Mouse (Mus musculus) thymus, postnatal 4 days (tissue): Measurements from ENCODE around the gene Tdo2.
A peak's percentile ranks its signal among the peaks of the same experiment; 100 is the strongest.

Experiments used
- DNase-seq: peaks from one replicate; pipeline ENCODE4 v3.0.0; 2021

Tdo2 gene

DNA sequence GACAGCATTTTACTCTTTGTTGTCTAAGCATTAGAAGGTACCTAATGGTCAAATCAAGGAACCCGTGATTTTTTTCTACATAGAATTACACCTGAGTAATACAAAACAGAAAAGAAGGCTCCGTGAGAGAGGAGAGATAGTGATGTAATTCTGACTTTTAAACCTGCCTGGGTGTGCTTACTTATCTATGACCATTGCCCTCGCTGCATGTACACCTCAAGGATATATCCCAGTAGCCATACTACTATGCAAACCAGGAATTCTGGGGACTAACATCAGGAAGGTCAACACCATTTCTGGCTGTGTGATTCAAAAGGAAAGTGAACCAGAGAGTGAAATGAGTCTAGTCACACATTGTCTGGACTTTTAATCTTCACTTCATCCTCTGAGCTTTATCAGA is 33.7 kb downstream of the Tdo2 start:
- no peak for DNase-seq

DNA sequence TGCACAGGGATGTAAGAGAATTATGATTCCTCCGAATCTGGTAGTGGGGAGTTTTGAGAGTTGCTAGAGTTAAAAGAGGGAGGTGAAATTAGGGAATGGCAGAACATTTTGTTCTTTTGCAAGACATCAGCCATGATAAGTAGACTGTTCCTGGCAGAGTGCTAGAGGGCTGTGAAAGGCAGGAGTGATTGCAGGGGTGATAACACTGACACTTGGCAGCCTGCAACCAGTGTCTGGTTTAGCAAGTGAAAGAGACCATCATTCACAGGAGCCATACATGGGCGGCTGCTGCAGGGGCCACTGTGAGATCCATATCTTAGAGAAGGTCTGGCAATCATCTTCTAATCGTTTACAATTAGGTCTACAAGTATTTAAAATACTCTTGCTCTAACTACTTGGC is 37.1 kb downstream of the Tdo2 start:
- no peak for DNase-seq

DNA sequence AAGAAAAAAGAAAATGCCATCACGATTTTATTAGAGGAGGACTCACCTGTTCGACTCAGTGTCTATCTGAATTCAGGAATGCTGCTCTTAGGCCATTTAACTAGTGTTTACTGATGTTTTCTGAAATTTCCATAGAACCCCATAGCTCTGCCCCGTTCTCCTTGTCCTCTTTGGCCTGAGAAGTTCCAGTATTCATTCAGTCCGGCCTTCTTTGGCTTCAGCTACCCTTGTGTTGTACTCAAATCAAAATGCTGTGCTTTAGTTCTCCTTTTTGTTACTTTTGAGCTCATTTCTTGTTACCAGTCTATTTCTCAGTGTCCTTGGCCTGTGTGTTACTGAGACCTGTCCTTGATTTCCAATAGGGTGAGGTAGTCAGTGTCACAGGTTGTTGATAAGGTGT is 42.7 kb downstream of the Tdo2 start:
- DNase-seq: no peak

DNA sequence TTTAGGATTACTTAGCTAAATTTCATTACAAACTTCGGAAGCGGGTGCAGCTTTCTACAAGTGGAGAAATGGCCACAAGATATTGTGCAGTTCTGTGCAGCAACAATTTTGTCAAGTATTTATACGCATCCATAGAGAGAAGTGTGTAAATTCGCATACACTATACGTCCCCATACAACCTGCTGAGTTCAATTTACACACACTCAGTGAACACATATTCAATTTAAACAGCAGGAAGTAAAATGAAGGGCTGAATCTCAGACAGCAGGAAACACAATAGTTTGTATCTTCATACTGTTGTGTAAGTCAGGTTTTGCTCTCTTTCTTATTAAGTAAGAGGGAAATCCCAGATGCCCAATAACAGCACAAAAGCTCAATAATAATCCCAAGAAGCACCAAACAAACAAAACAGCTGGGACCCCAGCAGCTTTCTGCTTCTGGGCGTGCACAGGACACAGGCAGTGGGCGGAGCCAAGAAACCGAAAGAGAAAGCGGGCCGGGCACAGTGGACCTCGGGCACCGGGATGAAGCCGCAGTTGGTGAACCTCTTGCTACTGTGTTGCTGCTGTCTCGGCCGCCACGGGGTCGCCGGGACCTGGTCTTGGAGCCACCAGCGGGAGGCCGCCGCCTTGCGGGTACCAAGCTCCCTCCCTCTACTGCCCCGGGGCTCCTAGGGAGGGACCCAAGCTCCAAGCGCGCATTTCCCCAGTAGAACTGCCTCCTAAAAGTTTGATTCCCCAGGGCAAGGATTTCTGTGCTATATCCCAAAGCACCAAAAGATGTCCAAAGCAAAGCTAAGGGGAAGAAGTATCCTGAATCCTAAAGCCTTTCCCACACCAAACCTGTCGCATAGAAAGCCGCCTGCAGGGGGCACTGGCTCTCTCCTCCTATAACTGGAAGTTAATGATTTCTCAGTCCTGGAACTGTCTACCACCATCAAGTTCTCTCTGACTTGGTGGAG is 43.6 kb downstream of the Tdo2 start, which contains the start of gene Ctso:
Gene Ctso, plus strand, starts transcription at position 461 of the 961 bp plus-strand sequence.
- peak; percentile 90 for DNase-seq

DNA sequence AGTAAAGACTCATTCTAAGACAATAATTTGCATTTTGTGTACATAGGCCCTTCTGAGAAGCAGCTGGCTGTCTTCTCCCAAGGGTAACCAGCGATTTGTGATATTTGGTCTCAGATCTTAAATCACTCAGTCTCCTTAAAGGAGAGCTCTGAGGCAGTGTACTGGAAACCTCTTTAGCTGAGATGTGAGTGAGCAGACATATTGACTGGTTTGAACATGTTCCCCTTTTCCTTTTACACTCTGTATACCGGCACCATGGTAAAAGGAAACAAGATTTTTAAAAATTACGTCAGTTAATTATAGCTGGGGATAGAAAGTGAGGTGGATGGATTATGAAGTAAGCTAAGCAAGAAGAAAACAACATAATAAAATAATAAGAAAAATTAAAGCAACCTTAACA is 44.3 kb downstream of the Tdo2 start:
- no peak for DNase-seq

DNA sequence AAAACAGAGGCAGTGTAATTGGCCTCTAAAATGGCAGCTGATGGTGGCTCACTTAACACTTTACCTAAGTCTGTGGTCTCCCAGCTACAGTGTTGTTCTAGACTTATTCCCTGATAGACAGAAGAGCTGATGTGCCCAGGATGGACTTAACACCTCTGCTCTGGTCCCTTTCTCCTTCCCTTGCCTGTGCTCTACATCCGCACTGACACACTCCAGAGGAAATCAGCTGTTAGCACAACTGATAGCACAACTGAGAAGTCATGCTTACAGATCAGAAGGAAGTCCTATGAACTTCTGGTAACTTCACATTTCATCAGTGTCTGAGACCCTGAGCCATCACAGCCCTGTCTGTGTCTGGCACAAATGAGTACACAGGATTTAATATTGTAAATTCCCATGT is 46.9 kb downstream of the Tdo2 start:
- DNase-seq: no peak

DNA sequence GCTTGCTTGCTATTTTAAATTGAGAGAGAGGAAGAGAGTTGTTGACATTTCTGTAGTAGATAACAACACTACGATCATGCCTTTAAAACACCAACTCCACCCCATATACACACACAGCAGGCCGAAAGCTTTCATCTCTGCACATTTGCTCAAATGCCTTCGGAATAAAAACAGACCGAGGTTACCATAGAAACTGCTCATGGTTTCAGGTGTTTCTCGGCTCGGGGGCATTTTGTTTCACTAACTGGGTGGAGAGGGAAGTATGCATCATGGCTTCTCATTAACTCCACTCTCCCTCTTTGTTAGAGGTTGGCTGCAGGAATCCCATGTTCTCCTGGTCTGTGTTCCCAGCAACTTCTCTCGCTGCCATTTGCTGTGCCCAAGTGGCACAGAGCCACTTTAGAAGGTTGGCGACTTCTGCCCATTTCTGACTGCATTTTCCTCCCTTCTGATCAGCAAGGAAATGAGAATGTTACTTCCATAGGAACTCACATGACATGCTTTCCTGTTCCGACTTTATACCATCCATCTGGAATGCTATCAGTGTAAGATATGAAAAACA is 49.2 kb downstream of the Tdo2 start:
- no peak for DNase-seq

DNA sequence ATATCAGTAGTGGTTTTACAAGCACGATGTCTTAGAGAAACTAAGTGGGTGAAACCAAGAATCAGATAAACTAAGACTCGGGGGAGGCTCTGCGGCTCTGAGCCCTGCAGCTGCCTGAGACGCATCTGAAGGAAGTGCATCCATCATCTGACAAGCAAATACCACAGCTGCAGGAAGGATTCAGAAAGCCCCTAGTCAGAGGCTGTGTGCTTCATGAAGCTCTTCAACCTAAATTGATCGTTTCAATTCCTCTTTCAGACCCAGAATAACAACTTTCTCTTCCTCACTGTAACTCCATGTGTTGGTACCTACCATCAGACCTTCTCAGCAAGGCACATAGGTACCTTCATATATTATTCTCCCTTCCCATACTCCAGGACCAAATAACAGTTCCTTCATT is 50.1 kb downstream of the Tdo2 start:
- DNase-seq: peak; percentile 55

DNA sequence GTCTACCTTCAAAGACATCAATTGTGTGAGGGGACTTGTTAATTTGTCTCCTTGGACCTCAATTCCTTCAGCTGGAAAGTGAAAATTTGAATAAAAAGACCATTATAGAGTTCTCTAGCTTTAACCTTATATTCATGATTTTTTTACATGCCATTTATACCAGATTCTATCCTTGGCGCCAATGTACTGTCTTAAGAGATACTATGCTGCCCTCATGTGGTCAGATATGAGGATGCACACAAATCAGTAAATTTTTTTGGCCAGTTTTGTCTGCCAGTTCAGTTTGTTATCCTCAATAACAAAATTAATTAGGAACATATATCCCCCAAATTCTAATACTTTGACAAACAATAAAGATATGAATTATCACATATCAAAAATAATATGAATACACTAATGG is 51.1 kb downstream of the Tdo2 start:
- DNase-seq: peak; percentile 47

DNA sequence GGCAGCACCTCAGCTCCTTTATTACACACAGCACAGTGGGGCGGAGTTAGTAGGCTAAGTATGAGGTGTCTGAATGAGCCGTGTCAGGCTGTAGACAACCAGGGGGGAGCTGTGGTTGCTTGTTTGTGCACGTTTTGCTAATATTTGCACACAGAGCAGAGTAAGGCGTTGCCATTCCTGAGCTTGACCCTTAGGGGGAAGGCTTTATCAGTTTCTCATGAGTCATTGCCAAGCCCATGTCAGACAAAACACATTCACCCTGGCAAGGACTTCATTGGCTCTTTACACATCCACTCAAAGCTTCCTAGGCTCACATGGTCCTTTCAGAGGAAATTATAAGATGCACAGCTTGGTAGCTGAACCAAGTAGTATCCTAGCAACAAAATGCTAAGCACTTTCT is 53.1 kb downstream of the Tdo2 start:
- DNase-seq: no peak

DNA sequence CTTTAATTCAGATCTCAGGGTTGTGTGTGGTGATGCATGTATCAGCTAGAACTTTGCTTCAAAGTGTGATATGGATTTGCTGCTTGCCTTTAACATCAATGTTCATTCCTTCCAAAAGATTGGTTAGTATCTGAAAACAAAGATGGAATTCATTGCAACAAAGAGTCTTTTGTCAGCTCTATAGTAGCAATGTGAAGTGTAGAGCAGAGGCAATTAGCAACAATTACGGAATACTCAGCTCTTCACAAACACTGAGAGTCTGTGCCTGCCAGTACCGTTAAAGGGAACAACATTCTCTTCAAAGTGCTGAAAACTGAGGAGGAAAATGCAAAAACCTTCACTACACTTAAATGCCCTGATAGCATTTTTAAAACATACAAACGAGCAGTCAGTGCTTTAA is 56.3 kb downstream of the Tdo2 start:
- DNase-seq: no peak

DNA sequence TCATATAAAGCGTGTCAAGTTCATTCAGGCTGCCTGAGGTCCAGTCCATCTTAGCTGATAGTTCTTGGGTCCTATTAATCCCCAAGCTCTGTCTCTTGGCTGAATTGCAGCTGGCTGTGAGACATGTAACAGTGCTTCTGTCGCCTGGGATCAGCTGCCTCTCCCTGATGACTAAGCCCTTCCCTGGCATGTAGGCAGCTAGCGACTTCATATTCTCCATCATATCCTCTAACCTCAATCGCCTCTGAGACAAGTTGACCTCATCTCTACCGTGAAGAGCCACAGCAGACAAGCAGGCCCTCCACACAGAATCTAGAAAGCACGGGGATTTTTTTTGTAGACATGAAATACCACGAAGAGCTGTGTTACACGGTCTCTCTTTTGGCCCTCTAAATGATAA is 57.8 kb downstream of the Tdo2 start:
- DNase-seq: no peak

DNA sequence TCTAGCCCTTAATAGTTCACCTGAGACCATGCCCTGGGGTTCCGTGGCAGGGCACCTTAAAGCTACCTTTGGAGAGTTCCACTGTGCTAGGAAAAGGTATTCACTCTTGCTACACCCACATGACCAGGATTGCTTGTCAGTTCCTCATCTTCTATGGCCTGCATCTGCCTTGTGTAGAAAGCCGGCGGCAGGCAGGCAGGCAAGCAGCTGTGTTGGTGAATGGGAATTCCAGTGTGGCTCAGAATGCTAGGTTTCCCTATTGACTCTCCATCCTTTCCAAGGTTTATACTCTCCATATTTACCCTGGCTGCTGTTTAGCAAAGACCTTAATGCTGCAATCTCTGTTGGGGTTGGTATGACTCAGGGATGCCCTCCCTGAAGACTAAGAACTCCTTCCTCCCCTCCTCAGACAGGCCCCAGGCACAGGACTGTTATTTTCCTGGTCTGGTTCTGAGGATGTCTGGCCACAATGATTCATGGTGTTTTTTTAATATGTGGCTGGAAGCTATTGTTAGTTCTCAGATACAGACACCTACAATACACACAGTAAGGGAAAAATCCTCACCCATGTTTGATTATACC is 58.6 kb downstream of the Tdo2 start:
- no peak for DNase-seq

DNA sequence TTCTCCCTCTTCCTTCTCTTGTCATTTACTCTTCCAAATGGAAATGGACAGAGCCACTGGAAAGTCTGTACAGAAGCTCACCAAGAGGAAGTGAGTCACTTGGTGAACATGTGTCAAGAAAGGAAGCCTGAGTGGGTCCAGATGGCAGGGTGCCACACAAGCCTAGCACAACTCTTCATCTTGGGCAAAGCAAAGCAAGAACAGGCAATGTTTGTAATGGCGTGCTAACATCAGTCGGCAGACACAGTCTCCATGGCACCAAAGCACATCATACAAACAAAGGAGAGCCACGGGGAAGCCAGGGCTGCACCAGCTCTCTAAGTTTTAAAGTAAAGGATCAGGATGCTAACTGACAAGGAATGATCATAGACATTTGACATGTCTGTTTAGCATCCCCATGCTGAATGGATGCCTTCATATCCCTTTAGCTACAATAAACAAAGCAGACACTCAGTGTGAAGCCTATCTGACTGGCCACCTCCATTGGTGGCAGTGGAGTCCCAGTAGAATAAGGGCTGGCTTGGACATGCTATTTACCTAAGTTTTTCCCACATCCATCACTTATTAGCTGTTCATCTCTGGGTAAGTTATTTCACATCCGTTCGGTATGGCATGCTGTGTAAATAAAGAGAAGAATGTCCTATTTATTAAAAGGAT is 59.8 kb downstream of the Tdo2 start:
- DNase-seq: no peak

DNA sequence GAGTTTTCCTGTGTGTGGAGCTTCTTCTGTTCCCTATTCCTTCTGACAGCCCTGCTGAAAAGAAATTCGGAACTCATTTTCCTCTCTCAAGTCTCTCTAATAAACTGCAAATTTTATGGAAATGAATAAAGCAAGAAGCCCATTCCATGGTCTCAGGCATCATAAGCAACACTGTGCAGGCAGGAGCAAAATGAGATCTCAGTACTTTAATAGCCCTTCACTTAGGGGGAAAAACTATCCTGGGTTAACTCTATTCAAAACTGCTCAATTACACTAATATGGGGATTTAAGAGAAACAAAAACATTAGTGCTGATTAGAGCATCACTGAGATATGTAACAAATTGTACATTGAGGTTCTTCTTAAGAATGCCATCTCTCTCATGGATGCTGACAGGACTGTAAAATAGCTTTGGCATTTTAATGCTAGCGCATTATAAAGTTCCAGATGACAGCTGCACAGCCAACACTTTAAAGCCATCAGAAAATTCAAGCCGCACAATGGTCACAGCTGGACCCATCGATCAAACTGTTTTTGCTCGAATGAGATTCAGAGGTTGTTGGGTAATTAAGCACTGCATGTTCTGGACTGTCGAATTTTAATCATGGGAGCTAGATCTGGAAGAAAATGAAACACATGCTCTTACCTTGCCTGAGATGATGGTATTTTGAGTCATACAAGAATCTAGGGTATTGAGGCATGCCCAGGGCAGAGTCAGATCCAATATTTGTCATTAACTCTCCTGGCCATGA is 65.5 kb downstream of the Tdo2 start:
- no peak for DNase-seq
